Mouse (Mus musculus) activated CD4-positive, CD25-positive, alpha-beta regulatory T cell, adult 4 months (primary cell): Measurements from ENCODE around the gene Igdcc3. TPM values are rescaled to one million over a fixed set of nuclear protein-coding genes. Genes with fewer than 3 reads are reported as not detected.
A peak's percentile ranks its signal among the peaks of the same experiment; 100 is the strongest.
"Not testable (repeated sequence)": the region's sequence is repeated elsewhere in the genome, so short reads cannot be mapped to it uniquely, and the experiment has no call there.

Experiments
- ATAC-seq: one replicate; pipeline ENCODE4 v1.8.0; 2017
- polyA plus RNA-seq, 2 experiments: library from polyadenylated mRNA; unstranded; fragments of 100-300 nt; shearing (Covaris generic); gene quantifications; one replicate each; pipeline ENCODE4 v1.2.1; 2017

The Igdcc3 gene
- polyA plus RNA-seq, 2 experiments from 2014 or later = not detected

GRCm38 (mm10) chr9:65207041-65207815 lies 66.2 kb downstream of the Igdcc3 start:
- ATAC-seq = not testable (repeated sequence)

- no peak for ATAC-seq
Observed at GRCm38 (mm10) chr9:65208293-65209179, 67.5 kb downstream of the Igdcc3 start.

GRCm38 (mm10) chr9:65211598-65211997 lies 70.6 kb downstream of the Igdcc3 start:
- ATAC-seq = no peak

GRCm38 (mm10) chr9:65214425-65214777 lies 73.4 kb downstream of the Igdcc3 start:
- ATAC-seq = no peak

- peak; percentile 70 for ATAC-seq
Observed at GRCm38 (mm10) chr9:65214778-65215493, 73.9 kb downstream of the Igdcc3 start.

GRCm38 (mm10) chr9:65215494-65216126 lies 74.6 kb downstream of the Igdcc3 start:
- peak; percentile 7 for ATAC-seq

GRCm38 (mm10) chr9:65216972-65217371 lies 76.0 kb downstream of the Igdcc3 start:
- peak; percentile 67 for ATAC-seq

- no peak for ATAC-seq
Observed at GRCm38 (mm10) chr9:65217661-65218060, 76.7 kb downstream of the Igdcc3 start.

- ATAC-seq = no peak
Observed at GRCm38 (mm10) chr9:65218916-65219315, 77.9 kb downstream of the Igdcc3 start.

GRCm38 (mm10) chr9:65220398-65220797 lies 79.4 kb downstream of the Igdcc3 start:
- not testable (repeated sequence) for ATAC-seq

- no peak for ATAC-seq
Observed at GRCm38 (mm10) chr9:65223927-65224326, 82.9 kb downstream of the Igdcc3 start.

- ATAC-seq = no peak
Observed at GRCm38 (mm10) chr9:65225795-65226194, 84.8 kb downstream of the Igdcc3 start.

GRCm38 (mm10) chr9:65230250-65230649 lies 89.3 kb downstream of the Igdcc3 start:
- no peak for ATAC-seq

- ATAC-seq = no peak
Observed at GRCm38 (mm10) chr9:65231284-65231683, 90.3 kb downstream of the Igdcc3 start.

GRCm38 (mm10) chr9:65233243-65233985 lies 92.4 kb downstream of the Igdcc3 start:
- ATAC-seq = no peak

- no peak for ATAC-seq
Observed at GRCm38 (mm10) chr9:65234734-65235133, 93.7 kb downstream of the Igdcc3 start.

Other genes with a start within 250 kb of the Igdcc3 start
- gene Slc24a1, start 189.6 kb upstream of the Igdcc3 start, polyA plus RNA-seq = under 1 TPM; 0.14 to 0.15 TPM
- 10 to 100 TPM; 33.5 to 43.9 TPM for gene Ints14, start 180.3 kb upstream of the Igdcc3 start, polyA plus RNA-seq
- 100 to 1,000 TPM; 104 to 106 TPM for gene Hacd3, start 119.5 kb upstream of the Igdcc3 start, polyA plus RNA-seq
- gene Dpp8, start 108.8 kb upstream of the Igdcc3 start, polyA plus RNA-seq = 10 to 100 TPM; 23.4 to 29.2 TPM
- under 1 TPM in 1 of 2 experiments, not detected in 1; 0.11 TPM for gene Igdcc4, start 39.7 kb upstream of the Igdcc3 start, polyA plus RNA-seq
- gene Parp16, start 54.2 kb downstream of the Igdcc3 start, polyA plus RNA-seq = 1 to 10 TPM; 5.7 to 6.6 TPM
- gene Cilp, start 124.0 kb downstream of the Igdcc3 start, polyA plus RNA-seq = not detected
- 10 to 100 TPM; 35.1 to 35.3 TPM for gene Clpx, start 153.1 kb downstream of the Igdcc3 start, polyA plus RNA-seq
- gene Pdcd7, start 204.9 kb downstream of the Igdcc3 start, polyA plus RNA-seq = 1 to 10 TPM; 4.1 to 5.0 TPM
- not detected for gene Ubap1l, start 219.9 kb downstream of the Igdcc3 start, polyA plus RNA-seq